Mouse (Mus musculus): Measurements from ENCODE around the gene Flt4. TPM values are rescaled to one million over a fixed set of nuclear protein-coding genes. Genes with fewer than 3 reads are reported as not detected.

The Flt4 gene
- polyA plus RNA-seq, 1 experiment, result 0.02 TPM

DNA sequence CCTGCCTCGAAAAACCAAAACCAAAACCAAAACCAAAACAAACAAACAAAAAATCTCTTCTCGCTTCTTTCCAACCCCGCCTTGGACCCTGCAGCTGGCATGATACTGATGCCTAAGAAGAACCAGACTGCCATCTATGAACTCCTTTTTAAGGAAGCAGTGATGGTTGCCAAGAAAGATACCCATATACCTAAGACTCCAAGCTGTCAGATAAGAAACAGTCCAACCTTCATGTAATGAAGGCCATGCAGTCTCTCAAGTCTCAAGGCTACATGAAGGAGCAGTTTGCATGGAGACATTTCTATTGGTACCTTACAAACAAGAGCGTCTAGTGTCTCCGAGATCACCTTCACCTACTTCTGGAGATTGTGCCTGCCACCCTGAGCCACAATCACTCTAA lies 88.7 kb downstream of the Flt4 start:
- Histone ChIP-seq H3K27me3 (ENCODE audit: control insufficient read depth, insufficient read depth, insufficient read length) (no peaks in the 10 kb centered on the region), H3ac (ENCODE audit: control insufficient read depth, insufficient read length, low read depth) (no peak overlapping the region), H3K36me3 (ENCODE audit: control insufficient read depth, insufficient read depth) (peaks cover 73% of the 10 kb centered on the region), H3K79me3 (ENCODE audit: low read depth) (peaks cover 88% of the 10 kb centered on the region), H3K4me3 (ENCODE audit: insufficient read depth, poor library complexity, severe bottlenecking) (no peak overlapping the region), H3K79me2 (ENCODE audit: control insufficient read depth, insufficient read depth) (peaks cover 100% of the 10 kb centered on the region)
- TF ChIP-seq MAX (IDR thresholded peaks at IDR 0.05) (no peak), MYOD1 (IDR thresholded peaks at IDR 0.05; ENCODE audit: control insufficient read depth, insufficient read length, low read depth) (no peak), CTCF (IDR thresholded peaks at IDR 0.05; ENCODE audit: control insufficient read depth, insufficient read depth, insufficient read length) (no peak), USF1 (IDR thresholded peaks at IDR 0.05; ENCODE audit: low read depth) (no peak), CEBPB (IDR thresholded peaks at IDR 0.05; ENCODE audit: low read depth) (no peak), FOSL1 (IDR thresholded peaks at IDR 0.05; ENCODE audit: insufficient read depth, low read length, poor library complexity, severe bottlenecking) (no peak), MYOG (IDR thresholded peaks at IDR 0.05; ENCODE audit: control insufficient read depth, extremely low read depth, insufficient read length) (no peak)

- TF ChIP-seq CEBPB (IDR thresholded peaks at IDR 0.05; ENCODE audit: low read depth), result no peak
- no peak for TF ChIP-seq MYOD1 (IDR thresholded peaks at IDR 0.05; ENCODE audit: control insufficient read depth, insufficient read length, low read depth)
- TF ChIP-seq MYOG (IDR thresholded peaks at IDR 0.05; ENCODE audit: control insufficient read depth, extremely low read depth, insufficient read length), result no peak
- no peak for TF ChIP-seq CTCF (IDR thresholded peaks at IDR 0.05; ENCODE audit: control insufficient read depth, insufficient read depth, insufficient read length)
- no peak overlapping the region for H3K4me3 ChIP-seq (ENCODE audit: insufficient read depth, poor library complexity, severe bottlenecking)
- H3ac ChIP-seq (ENCODE audit: control insufficient read depth, insufficient read length, low read depth), result no peak overlapping the region
- peaks cover 80% of the 10 kb centered on the region for H3K36me3 ChIP-seq (ENCODE audit: control insufficient read depth, insufficient read depth)
- peaks cover 88% of the 10 kb centered on the region for H3K79me3 ChIP-seq (ENCODE audit: low read depth)
- H3K27me3 ChIP-seq (ENCODE audit: control insufficient read depth, insufficient read depth, insufficient read length), result no peaks in the 10 kb centered on the region
- peaks cover 100% of the 10 kb centered on the region for H3K79me2 ChIP-seq (ENCODE audit: control insufficient read depth, insufficient read depth)
These were observed 90.0 kb downstream of the Flt4 start for GRCm38 (mm10) chr11:49699079-49699478.

DNA sequence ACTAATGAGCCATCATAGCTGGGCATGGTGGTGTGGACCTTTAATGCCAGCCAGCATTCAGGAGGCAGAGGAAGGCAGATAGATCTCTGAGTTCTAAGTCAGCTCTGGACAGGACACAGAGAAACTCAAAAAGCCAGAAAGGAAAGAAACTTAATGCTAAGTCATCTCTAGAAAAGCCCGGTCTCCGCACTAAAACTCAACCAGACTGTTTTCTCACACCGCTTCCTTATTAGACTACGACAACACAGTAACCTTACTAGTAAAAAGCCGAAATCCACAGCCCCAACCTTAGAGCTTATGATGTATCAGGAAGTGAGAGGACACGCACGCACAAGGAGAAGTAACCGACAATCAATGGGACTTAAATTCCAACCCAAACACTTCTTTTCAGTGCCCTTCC lies 93.0 kb downstream of the Flt4 start:
- TF ChIP-seq USF1 (IDR thresholded peaks at IDR 0.05; ENCODE audit: low read depth) (no peak), CEBPB (IDR thresholded peaks at IDR 0.05; ENCODE audit: low read depth) (no peak), CTCF (IDR thresholded peaks at IDR 0.05; ENCODE audit: control insufficient read depth, insufficient read depth, insufficient read length) (no peak), MYOG (IDR thresholded peaks at IDR 0.05; ENCODE audit: control insufficient read depth, extremely low read depth, insufficient read length) (no peak), MAX (IDR thresholded peaks at IDR 0.05) (no peak), MYOD1 (IDR thresholded peaks at IDR 0.05; ENCODE audit: control insufficient read depth, insufficient read length, low read depth) (no peak)
- no peaks in the 10 kb centered on the region for H3K27me3 ChIP-seq (ENCODE audit: control insufficient read depth, insufficient read depth, insufficient read length)
- H3K36me3 ChIP-seq (ENCODE audit: control insufficient read depth, insufficient read depth), result peaks cover 81% of the 10 kb centered on the region
- H3K79me3 ChIP-seq (ENCODE audit: low read depth), result peaks cover 91% of the 10 kb centered on the region
- no peak overlapping the region for H3ac ChIP-seq (ENCODE audit: control insufficient read depth, insufficient read length, low read depth)
- H3K79me2 ChIP-seq (ENCODE audit: control insufficient read depth, insufficient read depth), result peaks cover 100% of the 10 kb centered on the region
- no peak overlapping the region for H3K4me3 ChIP-seq (ENCODE audit: insufficient read depth, poor library complexity, severe bottlenecking)

Other genes with a start within 250 kb of the Flt4 start
- not detected for gene Olfr1389, start 186.2 kb upstream of the Flt4 start, polyA plus RNA-seq (2012; fragmentation: generic; extraction: Trizol)
- not detected for gene Olfr1388, start 172.6 kb upstream of the Flt4 start, polyA plus RNA-seq (2012; fragmentation: generic; extraction: Trizol)
- gene Olfr1387, start 153.9 kb upstream of the Flt4 start, polyA plus RNA-seq (2012; fragmentation: generic; extraction: Trizol), result not detected
- gene Olfr1386, start 144.2 kb upstream of the Flt4 start, polyA plus RNA-seq (2012; fragmentation: generic; extraction: Trizol), result not detected
- not detected for gene Olfr1385, start 120.2 kb upstream of the Flt4 start, polyA plus RNA-seq (2012; fragmentation: generic; extraction: Trizol)
- gene Olfr1384, start 102.5 kb upstream of the Flt4 start, polyA plus RNA-seq (2012; fragmentation: generic; extraction: Trizol), result not detected
- gene Olfr1383, start 89.6 kb upstream of the Flt4 start, polyA plus RNA-seq (2012; fragmentation: generic; extraction: Trizol), result not detected
- gene Olfr1382, start 81.0 kb upstream of the Flt4 start, polyA plus RNA-seq (2012; fragmentation: generic; extraction: Trizol), result not detected
- not detected for gene Olfr1381, start 65.8 kb upstream of the Flt4 start, polyA plus RNA-seq (2012; fragmentation: generic; extraction: Trizol)
- not detected for gene Olfr1380, start 52.4 kb upstream of the Flt4 start, polyA plus RNA-seq (2012; fragmentation: generic; extraction: Trizol)
- gene Scgb3a1, start 54.3 kb downstream of the Flt4 start, polyA plus RNA-seq (2012; fragmentation: generic; extraction: Trizol), result not detected
- gene Cnot6, start 103.5 kb downstream of the Flt4 start, polyA plus RNA-seq (2012; fragmentation: generic; extraction: Trizol), result 20.4 TPM
- 0.02 TPM for gene Gfpt2, start 184.9 kb downstream of the Flt4 start, polyA plus RNA-seq (2012; fragmentation: generic; extraction: Trizol)
- 10.1 TPM for gene Mapk9, start 237.5 kb downstream of the Flt4 start, polyA plus RNA-seq (2012; fragmentation: generic; extraction: Trizol)

Data from C2C12 (cell line).